Mouse (Mus musculus) megakaryocyte, embryonic 14.5 days (primary cell): Measurements from ENCODE around the gene Htra2.

Experiments
- FLI1 ChIP-seq: IDR thresholded peaks from 2 replicates; pipeline ENCODE4 v1.6.1; 2012; ENCODE audit warnings: low read length, inconsistent platforms, mixed read lengths
- GATA1 ChIP-seq: IDR thresholded peaks from 3 replicates; pipeline ENCODE4 v1.6.1; 2012; ENCODE audit warnings: mixed read lengths, low read length, inconsistent platforms, borderline replicate concordance

GRCm38 (mm10) chr6:83104158-83104557 is 49.1 kb upstream of the Htra2 start:
- TF ChIP-seq GATA1: no peak
- no peak for TF ChIP-seq FLI1
